Mouse (Mus musculus) lung, adult 2 months (tissue): ENCODE measurements around the gene Ccdc13.

Experiments
- CTCF ChIP-seq: fragments of 200-500 bp; IDR thresholded peaks from 2 replicates; pipeline ENCODE4 v1.5.1; 2011; ENCODE audit warnings: mild to moderate bottlenecking, low read length, control low read depth; ENCODE audit not compliant: insufficient read depth
- POLR2A ChIP-seq: fragments of 200-500 bp; IDR thresholded peaks from 2 replicates; pipeline ENCODE4 v1.6.1; 2011; ENCODE audit warnings: low read depth, mild to moderate bottlenecking, control low read depth, low read length, borderline replicate concordance; ENCODE audit errors: extremely low read depth

DNA sequence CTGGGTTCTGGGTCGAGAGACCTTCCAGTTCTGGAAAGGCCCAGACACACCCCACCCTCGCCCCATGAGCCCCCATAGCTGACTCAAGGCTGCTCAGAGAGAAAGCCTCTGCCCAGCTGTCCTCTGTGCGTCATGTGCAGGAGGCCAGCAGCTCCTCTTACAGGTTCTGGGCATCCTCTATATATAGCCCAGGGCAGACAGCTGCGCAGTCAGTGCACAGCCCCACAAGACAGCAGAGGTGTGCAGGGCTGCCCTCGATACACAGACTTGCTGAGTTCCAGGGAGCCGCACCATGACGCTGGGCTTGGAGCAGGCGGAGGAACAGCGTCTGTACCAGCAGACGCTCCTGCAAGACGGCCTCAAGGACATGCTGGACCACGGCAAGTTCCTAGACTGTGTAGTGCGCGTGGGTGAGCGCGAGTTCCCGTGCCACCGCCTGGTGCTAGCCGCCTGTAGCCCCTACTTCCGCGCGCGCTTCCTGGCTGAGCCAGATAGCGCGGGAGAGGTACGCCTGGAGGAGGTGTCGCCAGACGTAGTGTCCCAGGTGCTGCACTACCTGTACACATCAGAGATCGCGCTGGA is 61.7 kb downstream of the Ccdc13 start, which contains the start of gene Klhl40:
- no peak for TF ChIP-seq POLR2A
- TF ChIP-seq CTCF = no peak
